Mouse (Mus musculus): ENCODE measurements around the gene Gstm5.
"Not testable (repeated sequence)": the region's sequence is repeated elsewhere in the genome, so short reads cannot be mapped to it uniquely, and the experiment has no call there.

Gstm5 gene

GRCm38 (mm10) chr3:107873335-107874251 is 22.0 kb upstream of the Gstm5 start:
- DNase-seq (ENCODE audit: low spot score in 2 of 2), result no peak

GRCm38 (mm10) chr3:107875231-107875630 is 20.4 kb upstream of the Gstm5 start:
- DNase-seq (ENCODE audit: low spot score in 2 of 2), result no peak

GRCm38 (mm10) chr3:107877005-107877404 is 18.6 kb upstream of the Gstm5 start, which contains the start of gene Eps8l3:
Eps8l3 (plus strand) TSS chr3:107877229.
- DNase-seq (ENCODE audit: low spot score in 2 of 2), result no peak

- no peak for DNase-seq (ENCODE audit: low spot score in 2 of 2)
Measured at GRCm38 (mm10) chr3:107877747-107878736, 17.6 kb upstream of the Gstm5 start.

GRCm38 (mm10) chr3:107887674-107888495 is 7.7 kb upstream of the Gstm5 start:
- DNase-seq (ENCODE audit: low spot score in 2 of 2), result peak; percentile 38 to 77

- not testable (repeated sequence) for DNase-seq (ENCODE audit: low spot score in 2 of 2)
Measured at GRCm38 (mm10) chr3:107889236-107889635, 6.4 kb upstream of the Gstm5 start.

- no peak for DNase-seq (ENCODE audit: low spot score in 2 of 2)
Measured at GRCm38 (mm10) chr3:107895194-107895719, 364 bp upstream of the Gstm5 start.

- DNase-seq (ENCODE audit: low spot score in 2 of 2), result no peak
Measured at GRCm38 (mm10) chr3:107898691-107899090, 3.1 kb downstream of the Gstm5 start.

GRCm38 (mm10) chr3:107900955-107901673 is 5.5 kb downstream of the Gstm5 start:
- DNase-seq (ENCODE audit: low spot score in 2 of 2), result no peak

- no peak for DNase-seq (ENCODE audit: low spot score in 2 of 2)
Measured at GRCm38 (mm10) chr3:107905942-107906341, 10.3 kb downstream of the Gstm5 start.

- no peak for DNase-seq (ENCODE audit: low spot score in 2 of 2)
Measured at GRCm38 (mm10) chr3:107916674-107917073, 21.1 kb downstream of the Gstm5 start.

- no peak for DNase-seq (ENCODE audit: low spot score in 2 of 2)
Measured at GRCm38 (mm10) chr3:107917097-107917496, 21.5 kb downstream of the Gstm5 start.

GRCm38 (mm10) chr3:107917783-107918408 is 22.3 kb downstream of the Gstm5 start:
- peak; percentile 53 to 81 for DNase-seq (ENCODE audit: low spot score in 2 of 2)

GRCm38 (mm10) chr3:107920348-107920747 is 24.7 kb downstream of the Gstm5 start:
- DNase-seq (ENCODE audit: low spot score in 2 of 2), result no peak

GRCm38 (mm10) chr3:107925335-107925734 is 29.7 kb downstream of the Gstm5 start:
- DNase-seq (ENCODE audit: low spot score in 2 of 2), result no peak

- no peak for DNase-seq (ENCODE audit: low spot score in 2 of 2)
Measured at GRCm38 (mm10) chr3:107927841-107928240, 32.2 kb downstream of the Gstm5 start.

GRCm38 (mm10) chr3:107928691-107929090 is 33.1 kb downstream of the Gstm5 start:
- no peak for DNase-seq (ENCODE audit: low spot score in 2 of 2)

GRCm38 (mm10) chr3:107929243-107929642 is 33.6 kb downstream of the Gstm5 start:
- DNase-seq (ENCODE audit: low spot score in 2 of 2), result no peak

- no peak for DNase-seq (ENCODE audit: low spot score in 2 of 2)
Measured at GRCm38 (mm10) chr3:107929731-107930130, 34.1 kb downstream of the Gstm5 start.

GRCm38 (mm10) chr3:107931134-107931533 is 35.5 kb downstream of the Gstm5 start:
- DNase-seq (ENCODE audit: low spot score in 2 of 2), result no peak
